Mouse (Mus musculus): ENCODE results near the gene March11. TPM values are rescaled to one million over a fixed set of nuclear protein-coding genes. Genes with fewer than 3 reads are reported as not detected.
A peak's percentile ranks its signal among the peaks of the same experiment; 100 is the strongest.

March11 gene
- polyA plus RNA-seq, 1 experiment from 2014 or later, result 4.0 TPM

GRCm38 (mm10) chr15:26322804-26323203 is 14.0 kb downstream of the March11 start:
- H3K4me3 ChIP-seq (replicated peaks), result no peak overlapping the region
- no peak overlapping the region for H3K9ac ChIP-seq (replicated peaks)
- no peaks in the 10 kb centered on the region for H3K27me3 ChIP-seq
- H3K4me2 ChIP-seq (replicated peaks), result no peak overlapping the region
- no peaks in the 10 kb centered on the region for H3K36me3 ChIP-seq
- no peaks in the 10 kb centered on the region for H3K4me1 ChIP-seq (replicated peaks)
- no peak for ATAC-seq
- 85% methylated on average over 4 of the region's 4 CpGs for WGBS
- H3K9me3 ChIP-seq, result no peaks in the 10 kb centered on the region
- H3K27ac ChIP-seq, result no peak overlapping the region

GRCm38 (mm10) chr15:26327157-26327556 is 18.3 kb downstream of the March11 start:
- Histone ChIP-seq H3K27me3 (no peaks in the 10 kb centered on the region), H3K27ac (no peak overlapping the region)
- 89% methylated on average over 1 of the region's 1 CpGs for WGBS

GRCm38 (mm10) chr15:26335791-26336190 is 26.9 kb downstream of the March11 start:
- H3K9ac ChIP-seq (replicated peaks), result no peak overlapping the region
- ATAC-seq, result peak; percentile 66; the same call in 1 of the 2 replicates
- no peaks in the 10 kb centered on the region for H3K36me3 ChIP-seq
- H3K4me1 ChIP-seq (replicated peaks), result peaks cover 8% of the 10 kb centered on the region; the same call in 1 of the 2 replicates
- 0 out of 2 replicates have a peak overlapping the region, but pooled peaks have one; percentile 25 for H3K27ac ChIP-seq
- H3K4me3 ChIP-seq (replicated peaks), result no peak overlapping the region
- H3K9me3 ChIP-seq, result no peaks in the 10 kb centered on the region
- no peaks in the 10 kb centered on the region for H3K27me3 ChIP-seq
- 88% methylated on average over 3 of the region's 3 CpGs for WGBS
- no peak overlapping the region for H3K4me2 ChIP-seq (replicated peaks)

More at GRCm38 (mm10) chr15:26327157-26327556, 18.3 kb downstream of the March11 start:
- H3K36me3 ChIP-seq, result no peaks in the 10 kb centered on the region
- no peak overlapping the region for H3K4me2 ChIP-seq (replicated peaks)
- no peak for ATAC-seq
- no peak overlapping the region for H3K4me3 ChIP-seq (replicated peaks)
- H3K9me3 ChIP-seq, result no peaks in the 10 kb centered on the region
- no peak overlapping the region for H3K9ac ChIP-seq (replicated peaks)
- H3K4me1 ChIP-seq (replicated peaks), result no peaks in the 10 kb centered on the region

GRCm38 (mm10) chr15:26337775-26338174 is 28.9 kb downstream of the March11 start:
- Histone ChIP-seq H3K4me1 (replicated peaks) (peaks cover 8% of the 10 kb centered on the region; the same call in 1 of the 2 replicates), H3K36me3 (no peaks in the 10 kb centered on the region), H3K9ac (replicated peaks) (no peak overlapping the region), H3K4me2 (replicated peaks) (no peak overlapping the region), H3K27ac (no peak overlapping the region), H3K27me3 (no peaks in the 10 kb centered on the region), H3K9me3 (no peaks in the 10 kb centered on the region), H3K4me3 (replicated peaks) (no peak overlapping the region)
- no peak for ATAC-seq
- 92% methylated on average over 2 of the region's 2 CpGs for WGBS

GRCm38 (mm10) chr15:26338343-26338742 is 29.5 kb downstream of the March11 start:
- no peaks in the 10 kb centered on the region for H3K27me3 ChIP-seq
- H3K4me3 ChIP-seq (replicated peaks), result no peak overlapping the region
- no peak overlapping the region for H3K27ac ChIP-seq
- 92% methylated on average over 4 of the region's 4 CpGs for WGBS
- H3K36me3 ChIP-seq, result no peaks in the 10 kb centered on the region
- no peak overlapping the region for H3K9ac ChIP-seq (replicated peaks)
- no peak for ATAC-seq
- H3K9me3 ChIP-seq, result no peaks in the 10 kb centered on the region
- peaks cover 8% of the 10 kb centered on the region; the same call in 1 of the 2 replicates for H3K4me1 ChIP-seq (replicated peaks)
- H3K4me2 ChIP-seq (replicated peaks), result no peak overlapping the region

GRCm38 (mm10) chr15:26340490-26340889 is 31.6 kb downstream of the March11 start:
- ATAC-seq, result no peak
- H3K36me3 ChIP-seq, result no peaks in the 10 kb centered on the region
- H3K27ac ChIP-seq, result no peak overlapping the region
- H3K4me3 ChIP-seq (replicated peaks), result no peak overlapping the region
- H3K9me3 ChIP-seq, result no peaks in the 10 kb centered on the region
- no peaks in the 10 kb centered on the region for H3K27me3 ChIP-seq
- H3K4me2 ChIP-seq (replicated peaks), result no peak overlapping the region
- H3K4me1 ChIP-seq (replicated peaks), result peaks cover 8% of the 10 kb centered on the region; the same call in 1 of the 2 replicates
- no peak overlapping the region for H3K9ac ChIP-seq (replicated peaks)
- 65% methylated on average over 11 of the region's 11 CpGs for WGBS

- Histone ChIP-seq H3K9ac (replicated peaks) (no peak overlapping the region), H3K27ac (no peak overlapping the region), H3K4me2 (replicated peaks) (no peak overlapping the region), H3K27me3 (no peaks in the 10 kb centered on the region), H3K36me3 (no peaks in the 10 kb centered on the region), H3K4me3 (replicated peaks) (no peak overlapping the region), H3K4me1 (replicated peaks) (0 out of 2 replicates have a peak, but pooled peaks cover 4% of the 10 kb centered on the region), H3K9me3 (no peaks in the 10 kb centered on the region)
- WGBS, result 83% methylated on average over 6 of the region's 6 CpGs
- ATAC-seq, result no peak
These were observed 32.1 kb downstream of the March11 start for GRCm38 (mm10) chr15:26340966-26341365.

- H3K9ac ChIP-seq (replicated peaks), result no peak overlapping the region
- H3K36me3 ChIP-seq, result no peaks in the 10 kb centered on the region
- H3K27ac ChIP-seq, result no peak overlapping the region
- no peaks in the 10 kb centered on the region for H3K9me3 ChIP-seq
- H3K4me3 ChIP-seq (replicated peaks), result no peak overlapping the region
- 0 out of 2 replicates have a peak, but pooled peaks cover 9% of the 10 kb centered on the region for H3K4me1 ChIP-seq (replicated peaks)
- H3K27me3 ChIP-seq, result no peaks in the 10 kb centered on the region
- H3K4me2 ChIP-seq (replicated peaks), result no peak overlapping the region
- WGBS, result 77% methylated on average over 5 of the region's 5 CpGs
- no peak for ATAC-seq
These were observed 35.5 kb downstream of the March11 start for GRCm38 (mm10) chr15:26344329-26344728.

GRCm38 (mm10) chr15:26353656-26354055 is 44.8 kb downstream of the March11 start:
- Histone ChIP-seq H3K4me1 (replicated peaks) (no peaks in the 10 kb centered on the region), H3K36me3 (no peaks in the 10 kb centered on the region), H3K27ac (no peak overlapping the region), H3K4me2 (replicated peaks) (no peak overlapping the region), H3K9ac (replicated peaks) (no peak overlapping the region), H3K9me3 (no peaks in the 10 kb centered on the region), H3K4me3 (replicated peaks) (no peak overlapping the region), H3K27me3 (no peaks in the 10 kb centered on the region)
- ATAC-seq, result no peak

GRCm38 (mm10) chr15:26365344-26365743 is 56.5 kb downstream of the March11 start:
- H3K27ac ChIP-seq, result no peak overlapping the region; the same call in 1 of the 2 replicates
- no peaks in the 10 kb centered on the region for H3K27me3 ChIP-seq
- peak; percentile 86 for ATAC-seq
- peaks cover 12% of the 10 kb centered on the region for H3K4me1 ChIP-seq (replicated peaks)
- H3K4me2 ChIP-seq (replicated peaks), result 0 out of 2 replicates have a peak overlapping the region, but pooled peaks have one; percentile 8
- H3K9me3 ChIP-seq, result no peaks in the 10 kb centered on the region
- no peaks in the 10 kb centered on the region for H3K36me3 ChIP-seq
- no peak overlapping the region for H3K4me3 ChIP-seq (replicated peaks)
- H3K9ac ChIP-seq (replicated peaks), result no peak overlapping the region
- 14% methylated on average over 7 of the region's 7 CpGs for WGBS

GRCm38 (mm10) chr15:26366511-26366910 is 57.7 kb downstream of the March11 start:
- Histone ChIP-seq H3K4me1 (replicated peaks) (peaks cover 12% of the 10 kb centered on the region), H3K9me3 (no peaks in the 10 kb centered on the region), H3K4me2 (replicated peaks) (no peak overlapping the region), H3K4me3 (replicated peaks) (no peak overlapping the region), H3K9ac (replicated peaks) (no peak overlapping the region), H3K27ac (no peak overlapping the region), H3K36me3 (no peaks in the 10 kb centered on the region), H3K27me3 (no peaks in the 10 kb centered on the region)
- ATAC-seq, result no peak
- WGBS, result 93% methylated on average over 5 of the region's 5 CpGs

GRCm38 (mm10) chr15:26373759-26374158 is 64.9 kb downstream of the March11 start:
- Histone ChIP-seq H3K4me3 (replicated peaks) (no peak overlapping the region), H3K4me1 (replicated peaks) (no peaks in the 10 kb centered on the region; the same call in 1 of the 2 replicates), H3K36me3 (no peaks in the 10 kb centered on the region), H3K27me3 (no peaks in the 10 kb centered on the region), H3K27ac (no peak overlapping the region), H3K9me3 (no peaks in the 10 kb centered on the region), H3K9ac (replicated peaks) (no peak overlapping the region), H3K4me2 (replicated peaks) (no peak overlapping the region)
- no peak for ATAC-seq
- 89% methylated on average over 5 of the region's 5 CpGs for WGBS

- no peak overlapping the region for H3K27ac ChIP-seq
- 70% methylated on average over 2 of the region's 2 CpGs for WGBS
- H3K9ac ChIP-seq (replicated peaks), result no peak overlapping the region
- no peaks in the 10 kb centered on the region for H3K36me3 ChIP-seq
- no peaks in the 10 kb centered on the region for H3K27me3 ChIP-seq
- no peaks in the 10 kb centered on the region for H3K9me3 ChIP-seq
- no peak overlapping the region for H3K4me2 ChIP-seq (replicated peaks)
- no peak for ATAC-seq
- no peak overlapping the region for H3K4me3 ChIP-seq (replicated peaks)
- no peaks in the 10 kb centered on the region; the same call in 1 of the 2 replicates for H3K4me1 ChIP-seq (replicated peaks)
These were observed 65.4 kb downstream of the March11 start for GRCm38 (mm10) chr15:26374232-26374631.

All from midbrain, embryonic 13.5 days (tissue).